Mouse (Mus musculus): ENCODE results near the gene Plin4.

DNA sequence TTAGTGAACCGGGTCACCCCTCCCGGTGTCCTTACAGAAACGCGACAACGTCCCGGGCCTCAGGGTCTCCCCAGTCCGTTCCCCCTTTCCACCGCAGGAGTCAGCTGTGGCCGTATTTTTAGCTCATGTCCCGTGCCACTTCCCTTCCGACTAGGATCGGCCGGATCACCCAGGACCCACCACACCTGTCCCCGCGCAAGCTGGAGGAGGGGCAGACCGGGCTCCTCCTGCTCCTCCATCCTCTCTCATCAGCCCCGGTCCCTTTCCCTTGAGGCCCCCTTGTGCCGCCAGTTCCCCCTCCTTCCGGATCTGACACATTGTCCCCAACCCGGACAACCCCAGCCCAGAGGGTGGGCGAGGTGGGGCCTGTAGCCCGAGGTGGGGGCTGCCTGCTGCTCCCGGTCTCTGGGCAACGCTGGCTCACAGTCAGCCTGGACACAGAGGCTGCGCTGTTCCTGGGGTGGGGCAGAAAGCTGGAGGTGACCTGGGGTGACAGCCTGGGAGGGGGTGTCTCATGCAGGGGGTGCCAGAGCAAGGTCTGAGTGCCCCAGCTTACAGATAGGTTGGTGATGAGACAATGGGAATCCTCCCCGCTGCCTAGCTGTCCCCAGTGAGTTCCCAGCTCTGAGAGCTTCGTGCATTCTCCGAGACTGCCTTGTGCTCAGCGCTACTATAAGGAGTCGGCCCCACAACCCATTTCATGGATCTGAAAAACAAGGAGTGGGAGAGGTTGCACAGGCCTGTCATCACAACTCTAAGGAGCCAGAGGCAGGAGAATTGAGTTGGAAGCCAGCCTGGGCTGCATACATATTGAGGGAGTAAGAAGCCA is 39.4 kb upstream of the Plin4 start:
- no peak for TF ChIP-seq POLR2A (IDR thresholded peaks at IDR 0.05; ENCODE audit: extremely low read depth, insufficient read depth, low read length)
- no peak for TF ChIP-seq CTCF (IDR thresholded peaks at IDR 0.05; ENCODE audit: extremely low read depth, insufficient read depth, low read length)

Data from cortical plate, adult 2 months (tissue).